Mouse (Mus musculus): ENCODE data around the gene Ptgds. TPM values are rescaled to one million over a fixed set of nuclear protein-coding genes. Genes with fewer than 3 reads are reported as not detected.

The Ptgds gene
- polyA plus RNA-seq, 1 experiment from 2014 or later: 1.2 TPM

GRCm38 (mm10) chr2:25484901-25485647 is 15.2 kb upstream of the Ptgds start:
- 32% methylated on average over 11 of the region's 11 CpGs for WGBS

DNA sequence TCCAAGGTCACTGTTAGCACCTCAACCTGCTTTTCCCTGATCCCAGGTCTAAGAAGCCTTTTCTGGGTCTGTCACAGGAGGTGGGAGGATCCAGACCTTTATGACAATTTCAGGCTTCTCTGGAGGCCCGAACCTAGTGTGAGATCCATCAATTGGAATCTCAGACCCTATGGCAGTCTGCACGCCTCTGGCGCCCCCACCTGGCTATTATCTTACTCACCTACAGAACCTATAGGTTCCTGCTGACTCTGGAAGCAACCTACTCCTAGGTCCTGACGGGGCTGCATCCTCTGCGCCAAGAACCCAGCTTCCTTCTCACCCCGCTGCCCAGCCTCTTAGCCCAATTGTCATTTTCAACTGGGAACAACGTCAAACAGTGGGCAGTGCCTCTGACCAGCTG is 13.1 kb upstream of the Ptgds start:
- no peak overlapping the region for H3K9ac ChIP-seq (ENCODE audit: low read depth, low read length)

More at GRCm38 (mm10) chr2:25484901-25485647, 15.2 kb upstream of the Ptgds start:
- no peak for TF ChIP-seq CTCF (IDR thresholded peaks at IDR 0.05; ENCODE audit: low read depth)
- peak; percentile 54 for ATAC-seq
- Histone ChIP-seq H3K9ac (ENCODE audit: low read depth, low read length) (no peak overlapping the region), H3K27me3 (replicated peaks; ENCODE audit: control insufficient read depth, insufficient read depth, low read length) (no peaks in the 10 kb centered on the region), H3K4me1 (replicated peaks; ENCODE audit: control insufficient read depth, insufficient read depth, low read length) (peaks cover 6% of the 10 kb centered on the region; the same call in 1 of the 2 replicates), H3K27ac (ENCODE audit: low read depth, low read length) (no peak overlapping the region), H3K4me3 (ENCODE audit: low read depth, low read length) (no peak overlapping the region), H3K4me2 (replicated peaks; ENCODE audit: low read depth) (no peak overlapping the region), H3K9me3 (ENCODE audit: control insufficient read depth) (no peaks in the 10 kb centered on the region), H3K36me3 (ENCODE audit: control insufficient read depth, insufficient read depth) (no peaks in the 10 kb centered on the region)

DNA sequence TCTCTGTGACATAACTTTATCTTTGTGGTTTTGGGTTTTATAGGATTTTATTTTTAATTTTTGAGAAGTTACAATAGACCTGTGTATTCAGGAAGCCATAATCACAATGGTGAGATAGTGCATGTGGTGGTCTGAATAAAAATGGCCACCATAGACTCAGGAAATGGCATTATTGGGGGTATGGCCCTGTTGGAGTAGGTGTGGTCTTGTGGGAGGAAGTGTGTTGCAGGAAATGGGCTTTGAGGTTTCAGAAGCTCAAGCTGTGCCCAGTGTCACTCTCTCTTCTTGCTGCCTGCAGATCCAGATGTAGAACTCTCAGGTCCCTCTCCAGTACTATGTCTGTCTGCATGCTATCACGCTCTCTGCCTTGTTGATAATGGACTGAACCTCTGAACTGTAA is 10.7 kb upstream of the Ptgds start:
- Histone ChIP-seq H3K4me2 (replicated peaks; ENCODE audit: low read depth) (no peak overlapping the region), H3K9me3 (ENCODE audit: control insufficient read depth) (no peaks in the 10 kb centered on the region), H3K36me3 (ENCODE audit: control insufficient read depth, insufficient read depth) (no peaks in the 10 kb centered on the region), H3K4me3 (ENCODE audit: low read depth, low read length) (no peak overlapping the region), H3K27me3 (replicated peaks; ENCODE audit: control insufficient read depth, insufficient read depth, low read length) (no peaks in the 10 kb centered on the region), H3K4me1 (replicated peaks; ENCODE audit: control insufficient read depth, insufficient read depth, low read length) (peaks cover 3% of the 10 kb centered on the region; the same call in 1 of the 2 replicates), H3K9ac (ENCODE audit: low read depth, low read length) (no peak overlapping the region), H3K27ac (ENCODE audit: low read depth, low read length) (0 out of 2 replicates have a peak overlapping the region, but pooled peaks have one; percentile 28)
- no peak for TF ChIP-seq CTCF (IDR thresholded peaks at IDR 0.05; ENCODE audit: low read depth)
- ATAC-seq: no peak
- 78% methylated on average over 1 of the region's 1 CpGs for WGBS

More for the DNA sequence above, 13.1 kb upstream of the Ptgds start:
- WGBS: 31% methylated on average over 7 of the region's 7 CpGs
- no peaks in the 10 kb centered on the region for H3K36me3 ChIP-seq (ENCODE audit: control insufficient read depth, insufficient read depth)
- peak; percentile 17; the same call in 1 of the 2 replicates for ATAC-seq
- H3K4me3 ChIP-seq (ENCODE audit: low read depth, low read length): no peak overlapping the region
- peak; percentile 75 for TF ChIP-seq CTCF (IDR thresholded peaks at IDR 0.05; ENCODE audit: low read depth)
- no peak overlapping the region for H3K27ac ChIP-seq (ENCODE audit: low read depth, low read length)
- H3K4me2 ChIP-seq (replicated peaks; ENCODE audit: low read depth): no peak overlapping the region
- H3K4me1 ChIP-seq (replicated peaks; ENCODE audit: control insufficient read depth, insufficient read depth, low read length): peaks cover 6% of the 10 kb centered on the region; the same call in 1 of the 2 replicates
- H3K9me3 ChIP-seq (ENCODE audit: control insufficient read depth): no peaks in the 10 kb centered on the region
- H3K27me3 ChIP-seq (replicated peaks; ENCODE audit: control insufficient read depth, insufficient read depth, low read length): no peaks in the 10 kb centered on the region

DNA sequence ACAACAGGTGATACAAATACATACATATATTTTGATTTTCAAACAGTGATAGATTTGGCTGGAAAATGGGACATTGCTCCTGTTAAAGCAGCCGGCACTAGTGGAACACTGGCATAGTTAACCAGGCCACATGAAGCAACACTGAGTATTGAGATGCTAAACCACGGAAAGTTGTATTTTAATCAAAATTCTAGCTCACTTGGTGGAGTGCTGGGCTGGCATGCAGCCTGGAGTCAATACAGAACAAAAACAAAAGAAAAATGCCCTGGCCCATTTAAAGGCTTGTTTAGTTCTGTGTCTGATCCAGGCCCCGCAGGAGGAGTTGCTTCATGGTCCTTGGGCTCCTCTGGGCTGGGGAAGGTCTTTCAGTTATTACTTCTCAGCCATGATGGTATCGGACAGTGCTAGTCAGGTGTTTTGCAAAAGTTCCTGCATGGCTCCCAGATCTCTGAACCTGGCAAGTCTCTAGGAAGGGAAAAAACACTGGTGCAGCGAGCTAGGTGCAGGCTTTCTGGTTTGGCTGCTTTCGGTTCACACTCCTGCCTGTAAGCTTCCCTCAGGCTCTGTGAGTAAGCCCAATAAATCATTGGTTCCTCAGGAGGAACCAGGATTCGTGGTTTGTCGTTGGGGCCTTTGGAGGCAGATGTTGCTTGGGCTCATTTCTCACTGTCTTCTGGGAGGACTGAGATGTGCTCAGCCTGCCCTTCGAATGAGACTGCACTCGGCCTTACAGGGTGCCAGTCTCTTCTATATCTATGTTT is 9.9 kb upstream of the Ptgds start:
- Histone ChIP-seq H3K4me1 (replicated peaks; ENCODE audit: control insufficient read depth, insufficient read depth, low read length) (no peaks in the 10 kb centered on the region), H3K9me3 (ENCODE audit: control insufficient read depth) (no peaks in the 10 kb centered on the region), H3K27ac (ENCODE audit: low read depth, low read length) (0 out of 2 replicates have a peak overlapping the region, but pooled peaks have one; percentile 28), H3K9ac (ENCODE audit: low read depth, low read length) (no peak overlapping the region), H3K36me3 (ENCODE audit: control insufficient read depth, insufficient read depth) (no peaks in the 10 kb centered on the region), H3K4me3 (ENCODE audit: low read depth, low read length) (no peak overlapping the region), H3K27me3 (replicated peaks; ENCODE audit: control insufficient read depth, insufficient read depth, low read length) (no peaks in the 10 kb centered on the region), H3K4me2 (replicated peaks; ENCODE audit: low read depth) (0 out of 2 replicates have a peak overlapping the region, but pooled peaks have one; percentile 13)
- ATAC-seq: 0 out of 2 replicates have a peak, but pooled peaks have one; percentile 19
- TF ChIP-seq CTCF (IDR thresholded peaks at IDR 0.05; ENCODE audit: low read depth): no peak
- 46% methylated on average over 10 of the region's 10 CpGs for WGBS

GRCm38 (mm10) chr2:25477967-25478675 is 8.3 kb upstream of the Ptgds start:
- no peaks in the 10 kb centered on the region for H3K4me1 ChIP-seq (replicated peaks; ENCODE audit: control insufficient read depth, insufficient read depth, low read length)

More at GRCm38 (mm10) chr2:25477967-25478675, 8.3 kb upstream of the Ptgds start:
- no peak for ATAC-seq
- H3K27me3 ChIP-seq (replicated peaks; ENCODE audit: control insufficient read depth, insufficient read depth, low read length): no peaks in the 10 kb centered on the region
- no peak overlapping the region for H3K4me3 ChIP-seq (ENCODE audit: low read depth, low read length)
- no peak for TF ChIP-seq CTCF (IDR thresholded peaks at IDR 0.05; ENCODE audit: low read depth)
- no peak overlapping the region for H3K27ac ChIP-seq (ENCODE audit: low read depth, low read length)
- H3K36me3 ChIP-seq (ENCODE audit: control insufficient read depth, insufficient read depth): no peaks in the 10 kb centered on the region
- 89% methylated on average over 3 of the region's 3 CpGs for WGBS
- H3K9me3 ChIP-seq (ENCODE audit: control insufficient read depth): no peaks in the 10 kb centered on the region
- H3K9ac ChIP-seq (ENCODE audit: low read depth, low read length): no peak overlapping the region
- H3K4me2 ChIP-seq (replicated peaks; ENCODE audit: low read depth): no peak overlapping the region

Data from intestine, postnatal 0 days (tissue).